Mouse (Mus musculus) forebrain, postnatal 0 days (tissue): Measurements from ENCODE around the gene Arrdc1. TPM values are rescaled to one million over a fixed set of nuclear protein-coding genes. Genes with fewer than 3 reads are reported as not detected.

Experiments used
- ATAC-seq: fragments of 200-750 bp; cut with Nextera tagmentation; 2 replicates; pipeline ENCODE4 v1.8.0; 2017; ENCODE audit warnings: mild to moderate bottlenecking, moderate library complexity
- DNase-seq: peaks from one replicate; pipeline ENCODE4 v3.0.0-alpha.2; 2015
- H3K27ac ChIP-seq: fragments of 300-500 bp; sonication (generic); 2 replicates; pipeline ENCODE4 v1.5.1; 2014; ENCODE audit warnings: low read depth, mild to moderate bottlenecking, antibody characterized with exemption, low read length, moderate library complexity, mixed read lengths
- H3K27me3 ChIP-seq: fragments of 300-500 bp; sonication (generic); 2 replicates; pipeline ENCODE4 v1.6.1; 2014; ENCODE audit warnings: mild to moderate bottlenecking, low read length, mixed read lengths; ENCODE audit not compliant: insufficient read depth
- H3K36me3 ChIP-seq: fragments of 300-500 bp; sonication (generic); 2 replicates; pipeline ENCODE4 v1.6.1; 2014; ENCODE audit warnings: mild to moderate bottlenecking, moderate library complexity; ENCODE audit not compliant: insufficient read depth
- H3K4me1 ChIP-seq: fragments of 300-500 bp; sonication (generic); 2 replicates; pipeline ENCODE4 v1.6.1; 2014; ENCODE audit warnings: antibody characterized with exemption; ENCODE audit not compliant: insufficient read depth
- H3K4me2 ChIP-seq: fragments of 300-500 bp; sonication (generic); 2 replicates; pipeline ENCODE4 v1.6.1; 2014; ENCODE audit warnings: low read depth, mild to moderate bottlenecking, moderate library complexity
- H3K4me3 ChIP-seq: fragments of 300-500 bp; sonication (generic); 2 replicates; pipeline ENCODE4 v1.5.1; 2014; ENCODE audit warnings: low read depth, low read length, mixed read lengths
- H3K9ac ChIP-seq: fragments of 300-500 bp; sonication (generic); 2 replicates; pipeline ENCODE4 v1.6.1; 2014; ENCODE audit warnings: mild to moderate bottlenecking
- H3K9me3 ChIP-seq: fragments of 300-500 bp; sonication (generic); 2 replicates; pipeline ENCODE4 v1.6.1; 2016; ENCODE audit warnings: low read length
- CTCF ChIP-seq: sonication (generic); IDR thresholded peaks from 2 replicates; pipeline ENCODE4 v1.5.1; 2016; ENCODE audit warnings: antibody characterized with exemption, control low read depth, low read depth
- WGBS: fragments of 180-500 bp; shearing (Covaris S2); extraction: QIAGEN DNeasy Blood & Tissue Kit; methylation state at CpG from one replicate; pipeline ENCODE4 v1.1.7; 2014; 5-methylcytosine and 5-hydroxymethylcytosine counted together
- polyA plus RNA-seq: library from polyadenylated mRNA; unstranded; fragments of >200 nt; fragmentation: Nextera tagmentation; extraction: Ambion mirVana; gene quantifications from 2 replicates; pipeline ENCODE4 v1.2.1, GENCODE M21; 2015
- total RNA-seq: library from RNA; depleted of rRNA; stranded (reverse); fragments of >200 nt; gene quantifications from 2 replicates; pipeline ENCODE4 v1.2.3, GENCODE M21; 2014

The Arrdc1 gene
- total and polyA plus RNA-seq, 2 experiments from 2014 or later: 35.3 to 44.3 TPM

DNA sequence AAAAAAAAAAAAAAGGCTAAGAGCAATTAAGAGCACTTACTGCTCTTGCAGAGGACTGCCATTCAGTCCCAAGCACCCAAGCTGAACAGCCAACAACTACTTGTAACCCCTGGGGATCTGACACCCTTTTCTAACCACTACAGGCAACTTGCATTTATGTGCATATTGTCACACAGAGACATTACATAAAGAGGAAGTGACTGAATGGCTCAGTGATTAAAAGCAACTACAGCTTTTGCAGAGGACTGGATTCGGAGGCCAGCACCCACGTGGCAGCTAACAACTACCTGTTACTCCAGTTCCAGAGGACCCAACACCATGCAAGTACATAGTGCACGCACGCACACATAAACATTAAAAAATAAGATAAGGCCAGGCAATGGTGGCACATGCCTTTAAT is 24.6 kb downstream of the Arrdc1 start:
- DNase-seq (no peak), ATAC-seq (no peak)
- Histone ChIP-seq H3K4me3 (no peak overlapping the region), H3K4me1 (peaks cover 7% of the 10 kb centered on the region; the same call in 1 of the 2 replicates), H3K27ac (no peak overlapping the region), H3K36me3 (0 out of 2 replicates have a peak, but pooled peaks cover 4% of the 10 kb centered on the region), H3K4me2 (no peak overlapping the region), H3K9me3 (no peaks in the 10 kb centered on the region), H3K27me3 (no peaks in the 10 kb centered on the region), H3K9ac (no peak overlapping the region)
- WGBS: 97% methylated on average over 4 of the region's 4 CpGs
- TF ChIP-seq CTCF: no peak

DNA sequence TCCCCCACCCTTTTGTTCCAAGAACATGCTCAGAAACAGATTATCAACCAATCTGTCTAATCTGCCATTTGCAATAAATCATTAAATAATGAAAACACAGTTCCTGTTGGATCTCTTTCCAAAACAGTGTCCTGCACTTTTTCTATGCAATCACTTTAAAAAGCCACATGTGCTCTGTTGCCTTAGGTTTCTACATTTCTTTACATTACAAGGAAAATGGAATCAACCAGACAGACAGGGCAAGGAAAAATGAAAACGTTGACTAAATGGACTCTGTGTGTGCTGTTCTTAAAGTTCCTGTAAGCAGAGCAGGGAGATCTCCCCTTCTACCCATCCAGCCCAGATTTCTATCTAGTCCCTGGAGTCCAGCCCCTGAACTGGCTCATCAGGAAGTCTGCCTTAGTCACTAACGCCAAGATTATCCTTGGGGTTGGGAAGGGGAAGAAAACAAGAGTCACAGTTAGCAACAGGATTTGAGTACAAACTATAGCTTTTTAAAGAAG is 29.3 kb downstream of the Arrdc1 start:
- H3K9me3 ChIP-seq: no peaks in the 10 kb centered on the region
- H3K4me1 ChIP-seq: peaks cover 7% of the 10 kb centered on the region; the same call in 1 of the 2 replicates
- H3K9ac ChIP-seq: no peak overlapping the region
- ATAC-seq: peak; percentile 17
- peak overlapping the region; percentile 17; the same call in 1 of the 2 replicates for H3K4me2 ChIP-seq
- no peak for DNase-seq
- 9% methylated on average over 2 of the region's 2 CpGs for WGBS
- no peak for TF ChIP-seq CTCF
- no peak overlapping the region for H3K4me3 ChIP-seq
- H3K27me3 ChIP-seq: no peaks in the 10 kb centered on the region
- H3K27ac ChIP-seq: peak overlapping the region; percentile 62
- H3K36me3 ChIP-seq: no peaks in the 10 kb centered on the region

DNA sequence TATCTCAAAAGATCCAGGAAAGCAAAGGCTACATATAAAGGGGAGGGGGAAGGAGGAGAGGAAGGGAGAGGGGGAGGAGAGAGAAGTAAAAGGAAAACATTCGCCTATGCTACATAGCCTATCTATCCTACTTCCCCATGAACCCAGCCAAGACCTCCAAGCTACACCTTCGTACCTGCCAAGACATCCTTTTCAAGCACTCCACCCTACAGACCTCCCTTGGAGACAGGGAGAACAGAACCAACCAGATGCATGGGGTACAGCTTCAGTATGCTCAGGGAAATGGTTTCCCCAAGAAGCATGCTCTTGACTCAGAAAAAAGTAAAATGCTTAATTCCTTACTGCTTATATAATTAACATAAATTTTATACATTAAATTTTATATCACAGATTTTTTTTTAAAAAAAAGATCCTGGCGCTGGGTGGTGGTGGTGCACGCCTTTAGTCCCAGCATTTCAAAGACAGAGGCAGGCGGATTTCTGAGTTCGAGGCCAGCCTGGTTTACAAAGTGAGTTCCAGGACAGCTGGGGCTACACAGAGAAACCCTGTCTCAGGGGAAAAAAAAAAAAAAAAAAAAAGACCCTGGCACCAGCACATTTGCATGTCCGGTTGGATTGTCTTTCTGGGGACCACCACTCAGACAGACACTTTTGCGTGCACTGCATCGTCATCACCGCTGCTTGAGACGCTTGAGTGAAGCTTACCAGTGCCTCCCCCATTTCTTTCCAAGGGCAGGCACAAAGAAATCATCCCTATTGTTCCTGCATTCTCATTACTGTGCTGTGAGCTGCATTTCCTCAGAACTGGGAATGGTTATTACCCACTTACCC is 30.0 kb downstream of the Arrdc1 start:
- no peak overlapping the region for H3K9ac ChIP-seq

DNA sequence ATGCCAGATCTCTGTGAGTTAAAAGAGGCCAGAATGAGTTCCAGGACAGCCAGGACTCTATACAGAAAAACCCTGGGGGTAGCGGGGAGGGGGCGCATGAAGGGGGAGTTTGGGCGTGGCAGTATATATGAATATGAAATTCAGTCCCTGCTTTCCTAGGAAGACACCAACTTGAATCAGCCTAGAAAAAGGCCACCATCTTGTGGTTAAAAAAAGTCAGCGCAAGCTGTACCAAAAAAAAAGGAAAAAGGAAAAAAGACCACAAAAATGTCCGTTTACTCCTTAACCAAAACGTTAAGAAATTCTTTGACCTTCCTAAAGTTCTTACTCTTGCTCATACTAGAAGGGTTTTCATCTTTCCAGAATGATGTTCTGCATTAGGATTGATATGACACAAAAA is 32.1 kb downstream of the Arrdc1 start:
- H3K27me3 ChIP-seq: no peaks in the 10 kb centered on the region

More for the DNA sequence above, 30.0 kb downstream of the Arrdc1 start:
- Histone ChIP-seq H3K4me2 (no peak overlapping the region; the same call in 1 of the 2 replicates), H3K27me3 (no peaks in the 10 kb centered on the region), H3K36me3 (no peaks in the 10 kb centered on the region), H3K4me3 (no peak overlapping the region), H3K9me3 (no peaks in the 10 kb centered on the region), H3K4me1 (peaks cover 7% of the 10 kb centered on the region; the same call in 1 of the 2 replicates), H3K27ac (peak overlapping the region; percentile 62)
- ATAC-seq (peak; percentile 82), DNase-seq (peak; percentile 61)
- no peak for TF ChIP-seq CTCF
- 38% methylated on average over 11 of the region's 11 CpGs for WGBS

DNA sequence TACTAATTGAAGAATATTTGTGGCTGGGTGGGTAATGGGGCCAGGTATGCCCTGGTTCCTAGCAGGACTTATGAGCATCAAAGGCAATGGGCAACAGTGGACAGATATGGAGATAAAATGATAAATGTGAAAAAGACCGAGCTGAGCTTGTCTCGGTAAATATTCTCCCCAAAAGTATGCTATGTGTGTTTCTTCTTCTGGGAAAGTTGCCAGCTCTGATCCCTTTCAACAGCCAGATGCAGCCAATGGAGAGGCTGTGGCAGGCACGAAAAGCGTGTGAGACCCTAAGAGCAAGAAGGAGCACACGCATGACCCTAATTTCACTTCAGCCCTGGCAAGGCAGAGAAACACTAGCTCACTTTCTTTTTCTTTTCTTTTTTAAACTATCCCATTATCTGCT is 34.0 kb downstream of the Arrdc1 start:
- DNase-seq (peak; percentile 25), ATAC-seq (no peak)
- no peak overlapping the region for H3K4me2 ChIP-seq
- no peaks in the 10 kb centered on the region for H3K27me3 ChIP-seq
- H3K9ac ChIP-seq: no peak overlapping the region
- WGBS: 22% methylated on average over 5 of the region's 5 CpGs
- no peak overlapping the region for H3K27ac ChIP-seq
- no peaks in the 10 kb centered on the region for H3K9me3 ChIP-seq
- H3K4me3 ChIP-seq: no peak overlapping the region
- TF ChIP-seq CTCF: no peak
- 0 out of 2 replicates have a peak, but pooled peaks cover 3% of the 10 kb centered on the region for H3K36me3 ChIP-seq
- peaks cover 5% of the 10 kb centered on the region; the same call in 1 of the 2 replicates for H3K4me1 ChIP-seq

More for the DNA sequence above, 32.1 kb downstream of the Arrdc1 start:
- no peak overlapping the region for H3K9ac ChIP-seq
- no peak overlapping the region for H3K27ac ChIP-seq
- peaks cover 7% of the 10 kb centered on the region; the same call in 1 of the 2 replicates for H3K4me1 ChIP-seq
- no peak overlapping the region for H3K4me2 ChIP-seq
- ATAC-seq (no peak), DNase-seq (no peak)
- WGBS: 86% methylated on average over 6 of the region's 6 CpGs
- H3K9me3 ChIP-seq: no peaks in the 10 kb centered on the region
- no peak overlapping the region for H3K4me3 ChIP-seq
- 0 out of 2 replicates have a peak, but pooled peaks cover 3% of the 10 kb centered on the region for H3K36me3 ChIP-seq
- TF ChIP-seq CTCF: peak; percentile 47

DNA sequence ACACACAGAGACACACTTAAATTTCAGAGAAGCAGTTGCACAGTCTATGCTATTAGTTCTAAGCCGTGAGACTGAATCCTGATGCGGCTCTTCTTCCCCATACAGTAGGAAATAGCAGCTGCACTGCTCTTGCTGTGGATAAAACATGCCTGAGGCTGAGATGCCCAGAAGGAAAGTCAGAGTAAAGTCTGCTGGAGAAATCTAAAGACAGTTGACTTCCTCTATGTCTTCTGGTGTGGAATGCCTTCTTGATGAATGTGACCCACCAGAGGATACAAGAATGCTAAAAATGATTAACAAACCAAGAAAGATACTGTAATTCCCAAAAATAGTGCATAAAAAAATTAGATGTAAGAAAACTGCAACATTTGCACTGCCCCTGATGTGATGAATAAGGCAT is 35.8 kb downstream of the Arrdc1 start:
- H3K27ac ChIP-seq: no peak overlapping the region
- 91% methylated on average over 2 of the region's 2 CpGs for whole genome bisulfite sequencing
- no peaks in the 10 kb centered on the region for H3K9me3 ChIP-seq
- ATAC-seq (no peak), DNase-seq (no peak)
- TF ChIP-seq CTCF: no peak
- H3K4me2 ChIP-seq: no peak overlapping the region
- H3K4me1 ChIP-seq: no peaks in the 10 kb centered on the region
- H3K4me3 ChIP-seq: no peak overlapping the region
- 0 out of 2 replicates have a peak, but pooled peaks cover 3% of the 10 kb centered on the region for H3K36me3 ChIP-seq
- H3K9ac ChIP-seq: no peak overlapping the region
- H3K27me3 ChIP-seq: no peaks in the 10 kb centered on the region

DNA sequence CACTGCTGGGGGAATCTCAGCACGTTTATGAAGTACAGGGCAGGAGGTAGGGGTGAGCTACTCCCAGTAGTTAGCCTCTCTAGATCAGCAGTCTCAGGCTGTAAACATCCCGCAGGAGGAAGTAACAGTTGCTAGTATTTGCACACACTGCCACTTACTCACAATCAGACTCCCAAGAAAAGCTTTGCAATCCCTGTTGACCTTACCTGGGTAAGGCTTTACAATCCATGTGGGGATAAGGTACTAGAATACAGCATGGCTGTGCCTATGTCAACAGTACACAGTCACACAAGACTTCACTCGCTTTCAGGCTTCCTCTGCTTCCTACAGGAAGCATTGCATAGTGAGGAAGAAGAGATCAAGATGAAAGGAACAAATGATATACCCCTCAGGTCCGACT is 38.3 kb downstream of the Arrdc1 start:
- 80% methylated on average over 4 of the region's 4 CpGs for WGBS
- no peak for TF ChIP-seq CTCF

More for the DNA sequence above, 38.3 kb downstream of the Arrdc1 start:
- Histone ChIP-seq H3K9ac (no peak overlapping the region), H3K9me3 (no peaks in the 10 kb centered on the region), H3K4me3 (no peak overlapping the region), H3K27me3 (no peaks in the 10 kb centered on the region), H3K27ac (no peak overlapping the region), H3K36me3 (0 out of 2 replicates have a peak, but pooled peaks cover 3% of the 10 kb centered on the region), H3K4me2 (no peak overlapping the region), H3K4me1 (no peaks in the 10 kb centered on the region)
- DNase-seq: no peak
- no peak for ATAC-seq
